Mouse (Mus musculus) brain, embryonic 14.5 days (tissue): Measurements from ENCODE around the gene Nptn.

ENCODE experiments used
- CTCF ChIP-seq: fragments of 200-500 bp; IDR thresholded peaks from 2 replicates; pipeline ENCODE4 v1.5.1; 2012; ENCODE audit warnings: inconsistent platforms, mild to moderate bottlenecking, moderate library complexity, borderline replicate concordance; ENCODE audit not compliant: insufficient read depth, insufficient read length; ENCODE audit errors: extremely low read depth
- POLR2A ChIP-seq: fragments of 200-500 bp; IDR thresholded peaks from 2 replicates; pipeline ENCODE4 v1.6.1; 2012; ENCODE audit warnings: mild to moderate bottlenecking, inconsistent platforms, borderline replicate concordance; ENCODE audit not compliant: poor library complexity, insufficient read depth, insufficient read length, severe bottlenecking; ENCODE audit errors: extremely low read depth

- TF ChIP-seq CTCF (peak; percentile 31; the same call in 1 of the 2 replicates), POLR2A (no peak)
Observed at GRCm38 (mm10) chr9:58651993-58652392, 70.0 kb downstream of the Nptn start.
